ENCODE assay signal across 10 mouse cellular contexts in the genomic region with DNA sequence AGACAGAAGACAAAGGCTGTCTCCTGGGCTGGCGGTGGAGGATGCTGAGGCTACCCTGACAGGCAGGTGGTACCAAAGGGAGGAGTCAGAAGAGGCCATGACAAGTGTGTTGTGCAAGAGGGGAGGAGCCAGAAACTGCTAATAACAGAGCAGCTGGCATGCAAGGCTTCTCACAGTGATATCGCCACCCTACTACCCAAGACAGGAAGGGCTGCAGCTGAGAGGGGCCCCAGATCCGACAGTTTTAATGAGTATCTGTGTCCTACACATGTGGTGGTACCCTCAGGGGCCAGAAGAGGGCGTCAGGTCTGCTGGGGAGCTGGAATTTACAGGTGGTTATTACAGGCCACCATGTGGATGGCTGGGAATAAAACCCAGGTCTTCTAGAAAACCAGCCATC. TPM values are rescaled to one million over a fixed set of nuclear protein-coding genes. Genes with fewer than 3 reads are reported as not detected.
DNase-seq lines count a peak whose midpoint lies in the region; ATAC-seq and TF ChIP-seq lines count a peak whose summit lies in the region.
"Had no signal": no experiment of that assay in that cellular context is flagged by ENCODE, and none has a peak within 500 bp of the region (broad histone marks: within the 10 kb centered on the region; RNA-seq: fewer than 3 reads in every experiment).

No protein-coding gene starts in this region.

- H3K4me1 ChIP-seq in heart, embryonic 12.5 days (replicated peaks) = peaks cover 81% of the 10 kb centered on the region

- no peak overlapping the region for H3K4me3 ChIP-seq in heart, embryonic 12.5 days
- H3K4me3 ChIP-seq in C2C12 (ENCODE audit: insufficient read depth, poor library complexity, severe bottlenecking) = no peak overlapping the region

- no peak overlapping the region for H3K4me2 ChIP-seq in heart, embryonic 12.5 days

- H3ac ChIP-seq in C2C12 (ENCODE audit: control insufficient read depth, insufficient read length, low read depth) = no peak overlapping the region

- peak; percentile 54; the same call in 1 of the 2 replicates for ATAC-seq in heart, embryonic 12.5 days (ENCODE audit: insufficient number of reproducible peaks, low FRiP score)
- ATAC-seq in common myeloid progenitor, adult 5-6 weeks (replicated peaks; ENCODE audit: low read depth, poor library complexity, severe bottlenecking) = peak; percentile 58

- H3K9ac ChIP-seq in heart, embryonic 12.5 days = 0 out of 2 replicates have a peak overlapping the region, but pooled peaks have one; percentile 10

- H3K27me3 ChIP-seq in heart, embryonic 12.5 days (replicated peaks) = no peaks in the 10 kb centered on the region
- no peaks in the 10 kb centered on the region for H3K27me3 ChIP-seq in C2C12 (ENCODE audit: control insufficient read depth, insufficient read depth, insufficient read length)

- DNase-seq in heart, adult 9 months (ENCODE audit: low spot score in 2 of 2) = no peak
- peak; percentile 77 for DNase-seq in lung, postnatal 36 days
- DNase-seq in cerebellum, adult 11 months = no peak
- DNase-seq in spleen, adult 12 weeks (ENCODE audit: low spot score) = no peak
- DNase-seq in right cerebral cortex, adult 2 months (ENCODE audit: low spot score in 2 of 2) = no peak
- DNase-seq: heart, postnatal 14 days; kidney, postnatal 36 days had no signal

- H3K27ac ChIP-seq in heart, embryonic 12.5 days (ENCODE audit: poor library complexity, severe bottlenecking) = no peak overlapping the region

- TF ChIP-seq CTCF in C2C12 (IDR thresholded peaks at IDR 0.05; ENCODE audit: control insufficient read depth, insufficient read depth, insufficient read length) = no peak

- H3K36me3 ChIP-seq in heart, embryonic 12.5 days = no peaks in the 10 kb centered on the region
- peaks cover 9% of the 10 kb centered on the region for H3K36me3 ChIP-seq in C2C12 (ENCODE audit: control insufficient read depth, insufficient read depth)

- H3K9me3 ChIP-seq in heart, embryonic 12.5 days (replicated peaks) = no peaks in the 10 kb centered on the region

- peaks cover 96% of the 10 kb centered on the region for H3K79me3 ChIP-seq in C2C12 (ENCODE audit: low read depth)

- H3K79me2 ChIP-seq in C2C12 (ENCODE audit: control insufficient read depth, insufficient read depth) = peaks cover 100% of the 10 kb centered on the region

- 63% methylated on average over 4 of the region's 4 CpGs for WGBS in heart, embryonic 12.5 days

TF ChIP-seq in C2C12, 6 proteins besides CTCF, POLR2A, EP300 and RAD21:
- peak; percentile 45 for TF ChIP-seq CEBPB (IDR thresholded peaks at IDR 0.05; ENCODE audit: low read depth)
- no peak for TF ChIP-seq MYOD1 (IDR thresholded peaks at IDR 0.05; ENCODE audit: control insufficient read depth, insufficient read length, low read depth)
- TF ChIP-seq MYOG (IDR thresholded peaks at IDR 0.05; ENCODE audit: control insufficient read depth, extremely low read depth, insufficient read length) = no peak

RNA-seq across cellular contexts. Expression of a gene that starts 7.3 kb away (rescaled TPM):
- 33.5 and 38.2 TPM in 2 replicates for polyA plus RNA-seq in heart, embryonic 12.5 days (2016; fragmentation: Nextera tagmentation; extraction: Ambion mirVana)
- 48.1 TPM for polyA plus RNA-seq in C2C12 (2012; fragmentation: generic; extraction: Trizol)
- total RNA-seq in common myeloid progenitor, adult 5-6 weeks (2017) = 2.0 and 2.4 TPM in 2 replicates

RNA-seq across cellular contexts. Expression of a gene that starts 36.4 kb away (rescaled TPM):
- 0.31 TPM in 1 of 2 replicates, not detected in the other for polyA plus RNA-seq in heart, embryonic 12.5 days (2016; fragmentation: Nextera tagmentation; extraction: Ambion mirVana)
- polyA plus RNA-seq in C2C12 (2012; fragmentation: generic; extraction: Trizol) = not detected
- not detected in 2 replicates for total RNA-seq in common myeloid progenitor, adult 5-6 weeks (2017)
- total RNA-seq: heart, postnatal 14 days had no signal

RNA-seq across cellular contexts. Expression of a gene that starts 46.6 kb away (rescaled TPM):
- polyA plus RNA-seq in heart, embryonic 12.5 days (2016; fragmentation: Nextera tagmentation; extraction: Ambion mirVana) = 8.5 and 10.1 TPM in 2 replicates
- polyA plus RNA-seq in C2C12 (2012; fragmentation: generic; extraction: Trizol) = 58.3 TPM
- total RNA-seq in common myeloid progenitor, adult 5-6 weeks (2017) = 0.32 TPM in 1 of 2 replicates, not detected in the other
